Mouse (Mus musculus): ENCODE measurements around the gene Olfr826.

- TF ChIP-seq CTCF (IDR thresholded peaks at IDR 0.05; ENCODE audit: borderline replicate concordance, extremely low read depth, insufficient read depth, insufficient read length) (no peak), POLR2A (IDR thresholded peaks at IDR 0.05; ENCODE audit: borderline replicate concordance, extremely low read depth, insufficient read depth, insufficient read length, poor library complexity, severe bottlenecking) (no peak)
Observed at GRCm38 (mm10) chr10:130232117-130232516, 48.1 kb upstream of the Olfr826 start.

All from brain, embryonic 14.5 days (tissue).